Mouse (Mus musculus) midbrain, embryonic 16.5 days (tissue): ENCODE measurements around the gene Ddx58. TPM values are rescaled to one million over a fixed set of nuclear protein-coding genes. Genes with fewer than 3 reads are reported as not detected.
A peak's percentile ranks its signal among the peaks of the same experiment; 100 is the strongest.

Experiments
- ATAC-seq: fragments of 200-750 bp; cut with Nextera tagmentation; 2 replicates; pipeline ENCODE4 v1.8.0; 2017; ENCODE audit warnings: moderate TSS enrichment
- H3K27ac ChIP-seq: fragments of 300-500 bp; sonication (generic); 2 replicates; pipeline ENCODE4 v1.5.1; 2014; ENCODE audit warnings: mild to moderate bottlenecking, low read length, mixed read lengths
- H3K27me3 ChIP-seq: fragments of 300-500 bp; sonication (generic); 2 replicates; pipeline ENCODE4 v1.6.1; 2014; ENCODE audit warnings: low read depth, low read length, mixed read lengths; ENCODE audit not compliant: control insufficient read depth, insufficient read depth
- H3K36me3 ChIP-seq: fragments of 300-500 bp; sonication (generic); 2 replicates; pipeline ENCODE4 v1.6.1; 2014; ENCODE audit warnings: mild to moderate bottlenecking, low read length, moderate library complexity, mixed read lengths; ENCODE audit not compliant: control insufficient read depth, insufficient read depth
- H3K4me1 ChIP-seq: fragments of 300-500 bp; sonication (generic); 2 replicates; pipeline ENCODE4 v1.6.1; 2014; ENCODE audit warnings: mild to moderate bottlenecking, low read length, mixed read lengths; ENCODE audit not compliant: control insufficient read depth, insufficient read depth
- H3K4me2 ChIP-seq: fragments of 300-500 bp; sonication (generic); 2 replicates; pipeline ENCODE4 v1.6.1; 2014; ENCODE audit warnings: mild to moderate bottlenecking, low read length, mixed read lengths
- H3K4me3 ChIP-seq: fragments of 300-500 bp; sonication (generic); 2 replicates; pipeline ENCODE4 v1.5.1; 2014; ENCODE audit warnings: low read depth, mild to moderate bottlenecking, low read length, moderate library complexity, mixed read lengths
- H3K9ac ChIP-seq: fragments of 300-500 bp; sonication (generic); 2 replicates; pipeline ENCODE4 v1.6.1; 2014; ENCODE audit warnings: low read depth, low read length, mixed read lengths
- H3K9me3 ChIP-seq: fragments of 300-500 bp; sonication (generic); replicated peaks from 2 replicates; pipeline ENCODE4 v1.6.1; 2014; ENCODE audit warnings: mild to moderate bottlenecking, low read length, mixed read lengths; ENCODE audit not compliant: control insufficient read depth, poor library complexity, severe bottlenecking
- WGBS: fragments of 180-500 bp; shearing (Covaris S2); extraction: QIAGEN DNeasy Blood & Tissue Kit; methylation state at CpG from one replicate; pipeline ENCODE4 v1.1.7; 2014; 5-methylcytosine and 5-hydroxymethylcytosine counted together
- polyA plus RNA-seq: library from polyadenylated mRNA; unstranded; fragments of >200 nt; fragmentation: Nextera tagmentation; extraction: Ambion mirVana; gene quantifications from 2 replicates; pipeline ENCODE4 v1.2.1, GENCODE M21; 2015

The Ddx58 gene
- polyA plus RNA-seq, 1 experiment from 2014 or later = 2.4 TPM

DNA sequence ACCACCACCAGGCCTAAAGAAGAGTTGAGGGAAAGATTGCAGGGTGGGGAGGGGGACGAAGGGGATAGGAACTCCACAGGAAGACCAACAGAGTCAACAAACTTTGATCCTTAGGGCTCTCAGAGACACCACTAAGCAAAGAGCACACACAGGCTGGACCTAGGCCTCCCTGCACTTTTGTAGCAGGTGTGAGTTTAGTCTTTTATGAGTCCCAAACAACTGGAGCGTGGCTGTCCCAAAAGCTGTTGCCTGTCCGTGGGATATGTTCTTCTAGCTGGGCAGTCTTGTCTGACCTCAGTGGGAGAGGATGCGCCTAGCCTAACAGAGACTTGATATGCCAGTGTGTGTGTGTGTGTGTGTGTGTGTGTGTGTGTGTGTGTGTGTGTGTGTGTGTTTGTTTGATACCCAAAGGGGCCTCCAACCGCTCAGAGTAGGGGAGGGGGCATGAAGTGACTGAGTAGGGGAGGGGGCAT lies 680 bp upstream of the Ddx58 start:
- peaks cover 14% of the 10 kb centered on the region for H3K4me1 ChIP-seq
- no peak overlapping the region for H3K9ac ChIP-seq
- H3K27me3 ChIP-seq = no peaks in the 10 kb centered on the region
- peak overlapping the region; percentile 78; the same call in 1 of the 2 replicates for H3K4me2 ChIP-seq
- 69% methylated on average over 5 of the region's 5 CpGs for WGBS
- H3K27ac ChIP-seq = no peak overlapping the region
- H3K9me3 ChIP-seq = no peaks in the 10 kb centered on the region
- H3K36me3 ChIP-seq = no peaks in the 10 kb centered on the region
- no peak overlapping the region; the same call in 1 of the 2 replicates for H3K4me3 ChIP-seq
- ATAC-seq = 0 out of 2 replicates have a peak, but pooled peaks have one; percentile 11

DNA sequence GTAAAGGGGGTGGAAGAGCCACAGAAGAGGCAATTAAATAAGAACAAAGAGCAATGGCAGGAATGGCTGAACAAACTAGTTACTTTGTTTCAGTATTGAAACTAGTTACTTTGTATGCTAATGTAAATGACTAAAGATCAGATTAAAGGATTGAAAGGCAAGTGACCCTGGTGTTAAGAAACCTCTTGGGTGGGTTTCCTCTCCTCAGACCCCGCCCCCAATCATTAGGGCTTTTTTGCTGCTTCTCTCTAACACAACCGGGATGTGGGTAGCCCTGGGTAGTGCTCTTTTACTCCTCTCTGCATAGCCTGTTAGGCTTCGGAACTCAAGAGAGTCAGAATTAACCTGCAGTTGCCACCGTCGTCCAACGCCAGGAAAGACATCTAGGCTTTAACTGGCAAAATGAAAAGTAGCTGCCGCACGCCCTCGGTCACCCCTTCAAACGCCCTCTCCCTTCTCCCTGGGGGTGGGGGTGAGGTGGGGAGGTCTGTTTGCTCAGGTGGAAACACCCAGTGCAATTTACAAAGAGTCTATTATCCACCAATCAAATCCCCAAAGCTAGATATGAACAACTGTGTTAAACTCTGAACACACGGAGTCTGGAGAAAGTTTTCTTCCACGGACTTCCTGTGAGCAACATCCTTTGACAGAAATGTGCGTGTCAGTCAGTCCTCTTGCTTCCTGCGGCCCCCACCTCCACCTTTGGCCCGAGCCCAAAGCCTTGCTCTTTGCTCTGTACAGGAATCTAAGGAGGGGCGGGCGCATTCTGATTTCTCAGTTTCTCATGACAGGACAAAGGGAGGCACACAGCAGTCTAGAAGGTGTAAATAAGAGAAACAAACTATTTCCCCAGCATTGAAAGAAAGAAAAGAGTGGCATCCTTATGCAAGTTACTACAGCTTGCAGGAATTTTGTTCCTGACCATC lies 882 bp downstream of the Ddx58 start:
- Histone ChIP-seq H3K4me2 (peak overlapping the region; percentile 78), H3K9ac (0 out of 2 replicates have a peak overlapping the region, but pooled peaks have one; percentile 54), H3K36me3 (no peaks in the 10 kb centered on the region), H3K4me1 (peaks cover 14% of the 10 kb centered on the region), H3K4me3 (peak overlapping the region; percentile 42), H3K27ac (no peak overlapping the region), H3K27me3 (no peaks in the 10 kb centered on the region), H3K9me3 (no peaks in the 10 kb centered on the region)
- WGBS = 1% methylated on average over 17 of the region's 17 CpGs
- peak; percentile 66; the same call in 1 of the 2 replicates for ATAC-seq

DNA sequence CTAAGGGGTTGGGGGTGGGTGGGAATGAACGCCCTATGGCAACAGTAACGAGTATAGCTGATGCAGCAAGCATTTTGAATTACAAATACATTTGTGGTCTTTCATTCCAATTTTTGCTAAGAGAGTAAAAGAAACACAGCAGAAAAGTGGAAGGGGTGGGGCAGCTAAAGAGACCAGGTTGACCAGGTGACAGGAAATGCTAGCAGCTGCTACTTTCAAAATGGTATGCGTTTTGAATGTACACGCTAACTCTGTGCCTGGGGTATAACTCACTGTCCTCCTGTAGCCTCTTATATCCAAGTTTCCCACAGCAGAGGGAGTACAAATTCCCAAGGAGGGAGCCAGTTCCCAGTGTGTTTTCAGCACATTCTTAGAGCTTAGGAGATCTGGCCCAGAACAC lies 2.8 kb downstream of the Ddx58 start:
- Histone ChIP-seq H3K27me3 (no peaks in the 10 kb centered on the region), H3K9me3 (no peaks in the 10 kb centered on the region), H3K27ac (no peak overlapping the region), H3K4me3 (no peak overlapping the region), H3K4me1 (peaks cover 14% of the 10 kb centered on the region), H3K36me3 (no peaks in the 10 kb centered on the region), H3K9ac (no peak overlapping the region), H3K4me2 (no peak overlapping the region)
- 92% methylated on average over 4 of the region's 4 CpGs for WGBS
- ATAC-seq = no peak

DNA sequence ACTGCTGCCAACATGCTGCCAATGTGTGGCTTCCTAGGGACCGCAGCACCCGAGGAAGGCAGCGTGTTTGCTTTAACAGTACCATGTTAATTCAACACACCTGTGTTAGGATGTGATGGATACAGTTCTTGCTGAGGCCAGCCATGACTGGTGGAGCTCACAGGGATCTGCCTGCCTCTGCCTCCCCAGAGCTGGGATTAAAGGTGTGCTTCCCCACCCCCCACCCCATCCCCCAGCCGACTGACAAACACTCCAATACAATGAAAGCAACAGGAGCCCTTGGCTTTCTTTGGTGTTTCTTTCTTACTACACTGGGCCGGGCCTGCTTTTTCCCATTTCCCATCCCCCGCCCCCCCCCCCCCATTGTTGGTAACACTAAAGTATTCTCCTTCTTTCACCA lies 5.4 kb downstream of the Ddx58 start:
- no peak for ATAC-seq
- Histone ChIP-seq H3K4me1 (peaks cover 9% of the 10 kb centered on the region), H3K9ac (no peak overlapping the region), H3K27me3 (no peaks in the 10 kb centered on the region), H3K4me3 (no peak overlapping the region), H3K9me3 (no peaks in the 10 kb centered on the region), H3K4me2 (no peak overlapping the region), H3K27ac (no peak overlapping the region), H3K36me3 (no peaks in the 10 kb centered on the region)
- WGBS = 76% methylated on average over 6 of the region's 6 CpGs

DNA sequence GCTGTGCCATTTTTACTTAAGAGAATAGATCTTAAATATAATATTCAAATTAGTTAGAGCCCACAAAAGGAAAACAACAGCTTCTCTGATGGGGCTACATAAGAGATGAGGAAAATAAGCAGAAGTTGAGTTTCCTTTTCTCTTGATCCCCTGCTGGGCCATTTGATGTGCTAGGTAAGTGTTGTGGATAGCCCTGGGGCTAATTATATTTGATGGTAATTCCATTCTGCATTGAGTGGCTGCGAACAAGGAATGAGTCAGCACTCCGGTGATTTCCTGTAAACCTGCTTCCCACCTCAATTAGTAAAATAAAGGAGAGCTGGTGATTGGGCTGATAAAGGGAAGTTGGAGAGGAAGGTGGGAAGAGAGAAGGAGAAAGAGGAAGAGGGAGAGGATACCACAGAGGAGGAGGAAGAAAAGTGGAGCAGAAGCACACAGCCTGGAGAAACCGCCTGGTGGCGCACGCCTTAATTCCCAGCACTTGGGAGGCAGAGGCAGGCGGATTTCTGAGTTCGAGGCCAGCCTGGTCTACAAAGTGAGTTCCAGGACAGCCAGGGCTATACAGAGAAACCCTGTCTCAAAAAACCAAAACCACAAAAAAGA lies 6.5 kb downstream of the Ddx58 start:
- no peak for ATAC-seq
- no peak overlapping the region for H3K4me3 ChIP-seq
- H3K36me3 ChIP-seq = no peaks in the 10 kb centered on the region
- no peaks in the 10 kb centered on the region for H3K27me3 ChIP-seq
- H3K9ac ChIP-seq = no peak overlapping the region
- no peaks in the 10 kb centered on the region for H3K4me1 ChIP-seq
- 97% methylated on average over 7 of the region's 7 CpGs for WGBS
- no peaks in the 10 kb centered on the region for H3K9me3 ChIP-seq
- H3K27ac ChIP-seq = no peak overlapping the region
- H3K4me2 ChIP-seq = no peak overlapping the region

DNA sequence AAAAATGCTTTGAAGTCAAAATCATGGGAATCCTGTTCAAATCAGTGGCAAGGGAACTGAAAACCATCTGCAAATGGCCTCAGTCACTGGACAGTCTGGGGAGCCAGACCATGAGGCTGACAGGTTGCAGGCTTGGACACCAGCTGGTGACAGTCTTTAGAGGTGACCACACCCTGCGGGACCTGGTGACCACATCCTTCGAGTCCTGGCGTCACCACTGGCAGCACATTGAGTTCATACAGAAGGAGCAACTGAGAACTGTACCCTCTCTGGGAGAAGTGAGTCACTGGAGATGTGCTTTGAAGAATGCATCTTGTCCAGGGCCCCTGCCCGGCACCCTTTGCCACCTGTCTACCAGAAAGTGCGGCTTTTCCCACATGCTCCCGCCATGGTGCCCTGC lies 9.9 kb downstream of the Ddx58 start:
- Histone ChIP-seq H3K9me3 (no peaks in the 10 kb centered on the region), H3K4me1 (no peaks in the 10 kb centered on the region), H3K36me3 (no peaks in the 10 kb centered on the region), H3K4me3 (no peak overlapping the region), H3K27me3 (no peaks in the 10 kb centered on the region), H3K9ac (no peak overlapping the region), H3K4me2 (no peak overlapping the region), H3K27ac (no peak overlapping the region)
- WGBS = 95% methylated on average over 6 of the region's 6 CpGs
- no peak for ATAC-seq

DNA sequence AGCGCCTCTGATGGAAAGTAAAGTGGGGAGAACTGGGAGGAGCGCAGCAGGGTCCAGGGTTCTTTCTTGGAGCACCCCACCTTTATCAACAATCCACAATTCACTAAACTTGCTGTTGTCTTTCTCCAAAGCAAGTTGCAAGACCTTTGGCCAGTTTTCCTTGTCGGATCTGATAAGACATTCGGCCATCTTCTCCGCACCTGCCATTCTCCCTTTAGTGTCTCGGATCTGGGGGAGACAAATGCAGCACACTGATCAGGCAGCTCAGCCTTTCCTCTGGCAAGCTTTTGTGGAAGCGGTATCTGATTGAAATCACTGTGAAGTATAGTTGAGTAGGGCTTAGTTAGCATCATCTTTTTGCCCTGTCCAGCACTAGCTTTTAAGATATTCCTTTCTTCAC lies 11.7 kb downstream of the Ddx58 start:
- no peak for ATAC-seq
- 92% methylated on average over 7 of the region's 7 CpGs for WGBS

DNA sequence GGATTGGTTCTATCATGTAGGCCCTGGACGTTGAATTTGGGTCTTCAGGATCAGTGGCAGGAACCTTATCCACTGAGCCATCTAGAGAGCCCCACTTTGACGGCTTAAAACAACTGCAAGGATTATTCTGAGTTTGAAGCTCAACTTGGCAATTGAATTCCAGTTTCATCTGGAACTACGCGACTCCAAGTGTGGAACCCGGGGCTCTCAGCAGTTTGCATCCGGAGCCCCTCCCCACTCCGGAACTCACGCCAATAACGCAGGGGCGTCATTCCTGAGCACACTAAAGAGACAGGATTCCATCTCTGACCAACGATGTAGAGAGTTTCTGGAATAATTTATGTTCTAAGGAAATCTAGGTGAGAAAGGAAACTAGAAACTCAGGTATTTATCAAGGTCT lies 12.5 kb downstream of the Ddx58 start:
- no peak overlapping the region for H3K27ac ChIP-seq
- H3K4me3 ChIP-seq = no peak overlapping the region
- no peaks in the 10 kb centered on the region for H3K36me3 ChIP-seq
- H3K9ac ChIP-seq = no peak overlapping the region
- ATAC-seq = no peak
- no peaks in the 10 kb centered on the region for H3K9me3 ChIP-seq
- no peaks in the 10 kb centered on the region for H3K27me3 ChIP-seq
- H3K4me1 ChIP-seq = no peaks in the 10 kb centered on the region
- H3K4me2 ChIP-seq = no peak overlapping the region
- 94% methylated on average over 11 of the region's 11 CpGs for WGBS

More for the DNA sequence above, 11.7 kb downstream of the Ddx58 start:
- Histone ChIP-seq H3K4me2 (no peak overlapping the region), H3K27ac (no peak overlapping the region), H3K9ac (no peak overlapping the region), H3K36me3 (no peaks in the 10 kb centered on the region), H3K9me3 (no peaks in the 10 kb centered on the region), H3K27me3 (no peaks in the 10 kb centered on the region), H3K4me3 (no peak overlapping the region), H3K4me1 (no peaks in the 10 kb centered on the region)

DNA sequence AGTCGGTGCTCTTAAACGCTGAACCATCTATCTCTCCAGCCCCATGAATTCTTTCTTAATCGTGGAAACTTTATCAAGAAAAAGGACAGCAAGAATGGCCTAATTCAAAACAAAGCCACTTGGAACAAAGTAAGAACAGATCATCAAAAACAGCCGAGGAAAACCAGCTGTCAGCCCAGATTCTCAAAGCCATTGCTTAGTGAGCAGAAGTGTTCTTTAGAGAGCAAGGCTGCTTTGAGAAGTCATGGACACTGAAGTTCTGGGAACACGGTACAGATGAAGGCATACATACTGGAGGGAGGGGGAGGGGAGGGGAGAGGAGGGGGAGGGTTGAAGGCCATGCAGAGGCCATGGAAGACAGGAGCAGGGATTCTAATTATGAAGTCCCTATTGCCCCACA lies 13.5 kb downstream of the Ddx58 start:
- no peak for ATAC-seq
- Histone ChIP-seq H3K27ac (no peak overlapping the region), H3K27me3 (no peaks in the 10 kb centered on the region), H3K36me3 (no peaks in the 10 kb centered on the region), H3K4me1 (no peaks in the 10 kb centered on the region), H3K4me2 (no peak overlapping the region), H3K9me3 (no peaks in the 10 kb centered on the region), H3K9ac (no peak overlapping the region), H3K4me3 (no peak overlapping the region)
- WGBS = 74% methylated on average over 5 of the region's 5 CpGs
